Mouse (Mus musculus): Measurements from ENCODE around the gene Eftud2.

- TF ChIP-seq POLR2A (IDR thresholded peaks at IDR 0.05; ENCODE audit: low read depth, low read length) (no peak), CTCF (IDR thresholded peaks at IDR 0.05; ENCODE audit: borderline replicate concordance, insufficient read depth, low read length) (no peak)
Observed at GRCm38 (mm10) chr11:102830276-102830675, 50.5 kb downstream of the Eftud2 start.
